Mouse (Mus musculus): ENCODE results near the gene Doc2g. TPM values are rescaled to one million over a fixed set of nuclear protein-coding genes. Genes with fewer than 3 reads are reported as not detected.

The Doc2g gene
- polyA plus RNA-seq, 1 experiment from 2014 or later: 8.1 TPM

GRCm38 (mm10) chr19:4015635-4016034 lies 12.5 kb downstream of the Doc2g start:
- Histone ChIP-seq H3K27me3 (ENCODE audit: control insufficient read depth, insufficient read depth, low read depth, low read length) (no peaks in the 10 kb centered on the region), H3K9ac (ENCODE audit: low read depth, low read length) (no peak overlapping the region)
- no peak for ATAC-seq

GRCm38 (mm10) chr19:4017921-4018587 lies 14.9 kb downstream of the Doc2g start:
- no peak for ATAC-seq
- H3K9me3 ChIP-seq (replicated peaks; ENCODE audit: control insufficient read depth, low read length, poor library complexity, severe bottlenecking): no peaks in the 10 kb centered on the region
- H3K4me2 ChIP-seq (ENCODE audit: low read length): no peak overlapping the region
- H3K36me3 ChIP-seq (ENCODE audit: control insufficient read depth, insufficient read depth, low read length): no peaks in the 10 kb centered on the region
- H3K27me3 ChIP-seq (ENCODE audit: control insufficient read depth, insufficient read depth, low read depth, low read length): no peaks in the 10 kb centered on the region
- H3K4me1 ChIP-seq (ENCODE audit: control insufficient read depth, insufficient read depth, low read length): peaks cover 2% of the 10 kb centered on the region
- WGBS: 67% methylated on average over 10 of the region's 10 CpGs
- no peak overlapping the region for H3K27ac ChIP-seq (ENCODE audit: low read length)
- H3K4me3 ChIP-seq (ENCODE audit: low read depth, low read length): no peak overlapping the region
- no peak overlapping the region for H3K9ac ChIP-seq (ENCODE audit: low read depth, low read length)

More at GRCm38 (mm10) chr19:4015635-4016034, 12.5 kb downstream of the Doc2g start:
- Histone ChIP-seq H3K36me3 (ENCODE audit: control insufficient read depth, insufficient read depth, low read length) (no peaks in the 10 kb centered on the region), H3K9me3 (replicated peaks; ENCODE audit: control insufficient read depth, low read length, poor library complexity, severe bottlenecking) (no peaks in the 10 kb centered on the region), H3K4me2 (ENCODE audit: low read length) (no peak overlapping the region), H3K4me3 (ENCODE audit: low read depth, low read length) (no peak overlapping the region), H3K27ac (ENCODE audit: low read length) (no peak overlapping the region), H3K4me1 (ENCODE audit: control insufficient read depth, insufficient read depth, low read length) (peaks cover 15% of the 10 kb centered on the region)
- 56% methylated on average over 5 of the region's 5 CpGs for WGBS

- H3K36me3 ChIP-seq (ENCODE audit: control insufficient read depth, insufficient read depth, low read length): no peaks in the 10 kb centered on the region
- no peaks in the 10 kb centered on the region for H3K27me3 ChIP-seq (ENCODE audit: control insufficient read depth, insufficient read depth, low read depth, low read length)
- H3K27ac ChIP-seq (ENCODE audit: low read length): no peak overlapping the region
- H3K4me2 ChIP-seq (ENCODE audit: low read length): no peak overlapping the region
- 27% methylated on average over 18 of the region's 18 CpGs for WGBS
- no peaks in the 10 kb centered on the region for H3K9me3 ChIP-seq (replicated peaks; ENCODE audit: control insufficient read depth, low read length, poor library complexity, severe bottlenecking)
- no peak overlapping the region for H3K9ac ChIP-seq (ENCODE audit: low read depth, low read length)
- H3K4me3 ChIP-seq (ENCODE audit: low read depth, low read length): no peak overlapping the region
- peak; percentile 80 for ATAC-seq
- H3K4me1 ChIP-seq (ENCODE audit: control insufficient read depth, insufficient read depth, low read length): no peaks in the 10 kb centered on the region
Measured at GRCm38 (mm10) chr19:4018743-4019583, 15.8 kb downstream of the Doc2g start.

DNA sequence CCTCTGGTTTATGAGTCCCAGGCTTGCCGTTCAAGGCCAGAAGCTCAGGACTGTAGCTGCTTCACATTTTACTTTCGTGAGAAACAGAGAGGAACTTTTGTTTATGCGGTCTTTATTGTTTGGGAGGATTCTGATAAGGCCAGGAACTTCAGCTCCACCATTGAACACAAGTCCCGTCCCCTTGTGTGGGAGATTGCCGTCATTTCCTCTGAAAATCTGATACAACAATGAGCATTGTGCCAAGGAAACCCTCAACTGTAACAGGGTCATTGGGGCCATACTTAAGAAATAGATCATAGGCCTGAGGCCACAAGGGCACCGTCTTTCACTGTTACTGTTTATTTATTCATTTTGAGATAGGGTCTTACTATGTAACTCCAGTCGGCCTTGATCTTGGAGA lies 20.1 kb downstream of the Doc2g start:
- Histone ChIP-seq H3K27me3 (ENCODE audit: control insufficient read depth, insufficient read depth, low read depth, low read length) (no peaks in the 10 kb centered on the region), H3K9me3 (replicated peaks; ENCODE audit: control insufficient read depth, low read length, poor library complexity, severe bottlenecking) (no peaks in the 10 kb centered on the region), H3K4me3 (ENCODE audit: low read depth, low read length) (no peak overlapping the region), H3K36me3 (ENCODE audit: control insufficient read depth, insufficient read depth, low read length) (no peaks in the 10 kb centered on the region), H3K27ac (ENCODE audit: low read length) (no peak overlapping the region), H3K9ac (ENCODE audit: low read depth, low read length) (no peak overlapping the region), H3K4me2 (ENCODE audit: low read length) (no peak overlapping the region), H3K4me1 (ENCODE audit: control insufficient read depth, insufficient read depth, low read length) (no peaks in the 10 kb centered on the region)
- 87% methylated on average over 7 of the region's 7 CpGs for WGBS
- no peak for ATAC-seq

DNA sequence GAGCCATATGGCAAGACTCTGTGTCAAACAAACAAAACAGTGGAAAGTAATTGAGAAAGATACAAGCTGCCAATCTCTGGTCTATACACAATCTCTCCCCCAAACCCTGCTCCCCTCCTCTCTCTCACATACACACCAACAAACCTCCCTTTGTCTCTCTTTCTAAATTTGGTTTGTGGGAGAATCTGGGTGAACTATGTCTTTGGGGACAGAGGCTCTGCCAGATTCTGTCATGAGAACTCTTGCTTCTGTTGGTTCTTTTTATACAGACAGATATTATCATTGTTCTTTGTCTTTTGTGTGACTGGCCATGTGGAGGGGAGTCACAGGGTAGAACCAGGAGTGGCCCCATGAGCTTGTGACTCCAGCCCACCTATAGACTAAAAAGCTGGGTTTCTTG lies 24.5 kb downstream of the Doc2g start:
- no peaks in the 10 kb centered on the region for H3K27me3 ChIP-seq (ENCODE audit: control insufficient read depth, insufficient read depth, low read depth, low read length)
- H3K36me3 ChIP-seq (ENCODE audit: control insufficient read depth, insufficient read depth, low read length): no peaks in the 10 kb centered on the region
- H3K9me3 ChIP-seq (replicated peaks; ENCODE audit: control insufficient read depth, low read length, poor library complexity, severe bottlenecking): no peaks in the 10 kb centered on the region
- H3K4me1 ChIP-seq (ENCODE audit: control insufficient read depth, insufficient read depth, low read length): no peaks in the 10 kb centered on the region
- no peak for ATAC-seq
- H3K4me3 ChIP-seq (ENCODE audit: low read depth, low read length): no peak overlapping the region
- no peak overlapping the region for H3K4me2 ChIP-seq (ENCODE audit: low read length)
- H3K9ac ChIP-seq (ENCODE audit: low read depth, low read length): no peak overlapping the region
- H3K27ac ChIP-seq (ENCODE audit: low read length): no peak overlapping the region

GRCm38 (mm10) chr19:4032668-4033067 lies 29.6 kb downstream of the Doc2g start:
- Histone ChIP-seq H3K27me3 (ENCODE audit: control insufficient read depth, insufficient read depth, low read depth, low read length) (no peaks in the 10 kb centered on the region), H3K36me3 (ENCODE audit: control insufficient read depth, insufficient read depth, low read length) (no peaks in the 10 kb centered on the region), H3K9ac (ENCODE audit: low read depth, low read length) (no peak overlapping the region), H3K4me3 (ENCODE audit: low read depth, low read length) (no peak overlapping the region), H3K4me2 (ENCODE audit: low read length) (no peak overlapping the region), H3K27ac (ENCODE audit: low read length) (no peak overlapping the region), H3K4me1 (ENCODE audit: control insufficient read depth, insufficient read depth, low read length) (peaks cover 7% of the 10 kb centered on the region; the same call in 1 of the 2 replicates), H3K9me3 (replicated peaks; ENCODE audit: control insufficient read depth, low read length, poor library complexity, severe bottlenecking) (no peaks in the 10 kb centered on the region)
- WGBS: 52% methylated on average over 7 of the region's 7 CpGs
- ATAC-seq: no peak

- H3K9me3 ChIP-seq (replicated peaks; ENCODE audit: control insufficient read depth, low read length, poor library complexity, severe bottlenecking): no peaks in the 10 kb centered on the region
- WGBS: 89% methylated on average over 3 of the region's 3 CpGs
- no peak overlapping the region for H3K27ac ChIP-seq (ENCODE audit: low read length)
- H3K4me2 ChIP-seq (ENCODE audit: low read length): no peak overlapping the region
- ATAC-seq: no peak
- H3K9ac ChIP-seq (ENCODE audit: low read depth, low read length): no peak overlapping the region
- no peak overlapping the region for H3K4me3 ChIP-seq (ENCODE audit: low read depth, low read length)
- H3K27me3 ChIP-seq (ENCODE audit: control insufficient read depth, insufficient read depth, low read depth, low read length): no peaks in the 10 kb centered on the region
- no peaks in the 10 kb centered on the region for H3K36me3 ChIP-seq (ENCODE audit: control insufficient read depth, insufficient read depth, low read length)
- H3K4me1 ChIP-seq (ENCODE audit: control insufficient read depth, insufficient read depth, low read length): peaks cover 11% of the 10 kb centered on the region
Measured at GRCm38 (mm10) chr19:4033298-4033697, 30.2 kb downstream of the Doc2g start.

DNA sequence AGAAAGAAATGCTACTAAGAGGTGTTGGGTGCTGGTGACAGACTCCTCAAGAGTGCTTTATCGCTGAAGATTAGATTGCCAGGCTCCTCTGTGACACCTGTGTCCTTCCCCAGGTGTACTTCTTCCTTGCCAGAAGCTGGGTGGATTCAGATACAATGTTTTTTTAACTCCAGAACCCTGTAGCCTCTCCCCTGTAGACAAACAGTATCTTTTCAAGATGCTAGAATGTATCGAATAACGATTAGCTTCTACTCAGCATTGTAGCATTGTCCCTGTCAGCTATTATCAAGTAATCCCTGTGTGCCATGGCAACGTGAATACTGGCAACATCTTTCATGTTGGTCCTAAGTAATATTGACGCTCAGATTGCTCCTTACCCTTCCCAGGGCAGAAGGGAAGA lies 30.6 kb downstream of the Doc2g start:
- Histone ChIP-seq H3K27me3 (ENCODE audit: control insufficient read depth, insufficient read depth, low read depth, low read length) (no peaks in the 10 kb centered on the region), H3K4me2 (ENCODE audit: low read length) (no peak overlapping the region), H3K4me3 (ENCODE audit: low read depth, low read length) (no peak overlapping the region), H3K36me3 (ENCODE audit: control insufficient read depth, insufficient read depth, low read length) (no peaks in the 10 kb centered on the region), H3K4me1 (ENCODE audit: control insufficient read depth, insufficient read depth, low read length) (peaks cover 14% of the 10 kb centered on the region), H3K27ac (ENCODE audit: low read length) (no peak overlapping the region), H3K9me3 (replicated peaks; ENCODE audit: control insufficient read depth, low read length, poor library complexity, severe bottlenecking) (no peaks in the 10 kb centered on the region), H3K9ac (ENCODE audit: low read depth, low read length) (no peak overlapping the region)
- no peak for ATAC-seq
- WGBS: 47% methylated on average over 5 of the region's 5 CpGs

DNA sequence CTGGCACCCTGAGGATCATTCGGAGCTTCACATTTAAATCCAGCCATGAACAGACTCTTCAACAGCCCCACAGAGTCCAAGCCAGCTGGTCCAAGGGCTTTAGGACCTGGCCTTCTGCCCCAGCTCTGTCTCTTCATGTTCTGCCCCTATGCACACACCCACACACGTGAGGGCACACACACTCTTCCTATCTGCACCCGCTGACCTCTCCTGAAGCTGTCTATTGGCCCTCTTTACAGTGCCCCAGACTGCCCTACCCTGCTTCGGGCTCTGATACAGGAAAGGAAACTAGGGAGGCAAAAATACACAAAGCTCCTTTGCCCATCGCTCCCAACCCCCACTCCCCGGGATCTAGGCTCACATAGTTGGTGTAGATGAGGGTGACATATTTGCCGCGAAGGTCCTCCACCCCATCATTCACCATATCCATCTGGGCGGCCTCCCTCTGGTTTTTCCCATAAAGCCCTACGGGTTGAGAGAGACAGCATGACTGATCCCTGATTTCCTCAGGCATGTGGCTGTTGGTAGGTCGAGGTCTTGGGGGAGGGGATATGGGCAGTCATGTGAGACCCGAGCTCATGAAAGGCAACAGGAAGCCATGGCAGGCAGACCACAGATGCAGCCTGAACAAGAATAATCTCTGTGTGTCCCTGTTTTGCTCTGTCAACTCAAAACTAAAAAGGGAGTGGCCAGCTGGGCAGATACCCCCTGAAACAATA lies 33.4 kb downstream of the Doc2g start:
- 75% methylated on average over 12 of the region's 12 CpGs for WGBS
- H3K4me2 ChIP-seq (ENCODE audit: low read length): peak overlapping the region; percentile 37

More for the DNA sequence above, 33.4 kb downstream of the Doc2g start:
- Histone ChIP-seq H3K36me3 (ENCODE audit: control insufficient read depth, insufficient read depth, low read length) (no peaks in the 10 kb centered on the region), H3K9ac (ENCODE audit: low read depth, low read length) (no peak overlapping the region), H3K4me3 (ENCODE audit: low read depth, low read length) (no peak overlapping the region), H3K27me3 (ENCODE audit: control insufficient read depth, insufficient read depth, low read depth, low read length) (no peaks in the 10 kb centered on the region), H3K27ac (ENCODE audit: low read length) (no peak overlapping the region), H3K4me1 (ENCODE audit: control insufficient read depth, insufficient read depth, low read length) (peaks cover 14% of the 10 kb centered on the region), H3K9me3 (replicated peaks; ENCODE audit: control insufficient read depth, low read length, poor library complexity, severe bottlenecking) (no peaks in the 10 kb centered on the region)
- no peak for ATAC-seq

Measured in midbrain, embryonic 16.5 days (tissue).